Mouse (Mus musculus) midbrain, embryonic 10.5 days (tissue): ENCODE results near the gene Rassf6. TPM values are rescaled to one million over a fixed set of nuclear protein-coding genes. Genes with fewer than 3 reads are reported as not detected.
"Not testable (repeated sequence)": the region's sequence is repeated elsewhere in the genome, so short reads cannot be mapped to it uniquely, and the experiment has no call there.

Source experiments
- DNase-seq: peaks from one replicate; pipeline ENCODE4 v3.0.0-alpha.2; 2017; ENCODE audit warnings: low spot score
- H3K27ac ChIP-seq: fragments of 300-500 bp; sonication (generic); replicated peaks from 2 replicates; pipeline ENCODE4 v1.5.1; 2016; ENCODE audit warnings: mild to moderate bottlenecking
- H3K27me3 ChIP-seq: fragments of 300-500 bp; sonication (generic); 2 replicates; pipeline ENCODE4 v1.6.1; 2016; ENCODE audit warnings: low read depth, mild to moderate bottlenecking; ENCODE audit not compliant: poor library complexity, severe bottlenecking
- H3K36me3 ChIP-seq: fragments of 300-500 bp; sonication (generic); 2 replicates; pipeline ENCODE4 v1.6.1; 2016; ENCODE audit warnings: mild to moderate bottlenecking, moderate library complexity
- H3K4me1 ChIP-seq: fragments of 300-500 bp; sonication (generic); 2 replicates; pipeline ENCODE4 v1.6.1; 2016
- H3K4me3 ChIP-seq: fragments of 300-500 bp; sonication (generic); 2 replicates; pipeline ENCODE4 v1.5.1; 2016; ENCODE audit warnings: mild to moderate bottlenecking, moderate library complexity
- H3K9me3 ChIP-seq: fragments of 300-500 bp; sonication (generic); replicated peaks from 2 replicates; pipeline ENCODE4 v1.6.1; 2016; ENCODE audit warnings: mild to moderate bottlenecking
- WGBS: fragments of 180-500 bp; shearing (Covaris S2); methylation state at CpG from one replicate; pipeline ENCODE4 v1.1.7; 2016; 5-methylcytosine and 5-hydroxymethylcytosine counted together
- polyA plus RNA-seq: library from polyadenylated mRNA; unstranded; fragments of >200 nt; fragmentation: Nextera tagmentation; extraction: Ambion mirVana; gene quantifications from 2 replicates; pipeline ENCODE4 v1.2.1, GENCODE M21; 2016

The Rassf6 gene
- polyA plus RNA-seq, 1 experiment from 2014 or later: not detected

DNA sequence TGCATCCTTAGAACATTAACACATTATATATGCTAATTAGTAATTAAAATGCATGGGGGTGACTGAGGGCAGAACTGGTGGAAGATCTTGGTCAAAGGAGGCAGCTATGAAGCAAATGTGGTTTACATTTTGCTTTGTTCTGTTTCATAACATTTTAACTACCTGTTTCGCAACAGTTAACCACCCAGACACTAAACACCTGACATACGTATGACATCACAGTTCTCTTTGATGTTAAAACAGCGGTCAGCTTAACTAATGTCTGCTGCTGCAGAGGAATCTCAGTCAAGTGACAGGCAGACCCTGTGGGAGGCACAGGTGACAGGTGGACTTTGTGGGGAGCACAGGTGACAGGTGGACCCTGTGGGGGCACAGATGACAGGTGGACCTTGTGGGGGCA lies 22.6 kb downstream of the Rassf6 start:
- Histone ChIP-seq H3K9me3 (no peaks in the 10 kb centered on the region), H3K4me3 (no peak overlapping the region), H3K27me3 (no peaks in the 10 kb centered on the region), H3K27ac (no peak overlapping the region), H3K4me1 (no peaks in the 10 kb centered on the region), H3K36me3 (no peaks in the 10 kb centered on the region)
- WGBS: 93% methylated on average over 3 of the region's 3 CpGs
- DNase-seq: no peak

DNA sequence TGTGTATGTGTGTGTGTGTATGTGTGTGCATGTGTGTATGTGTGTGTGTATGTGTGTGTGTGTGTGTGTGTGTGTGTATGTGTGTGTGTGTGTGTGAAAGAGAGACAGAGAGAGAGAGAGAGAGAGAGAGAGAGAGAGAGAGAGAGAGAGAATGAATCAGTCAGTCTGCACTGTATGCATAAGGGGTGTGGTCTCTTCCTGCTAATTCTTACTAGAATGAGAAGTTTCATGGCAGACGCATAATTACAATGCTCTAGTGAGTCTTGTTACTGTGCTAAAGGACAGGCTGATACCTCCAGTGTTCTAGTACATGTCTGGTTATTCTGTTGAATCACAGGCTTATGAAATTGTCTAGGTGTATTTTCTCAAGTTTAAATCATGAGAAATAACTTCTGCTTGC lies 27.7 kb downstream of the Rassf6 start:
- not testable (repeated sequence) for H3K4me3 ChIP-seq, H3K36me3 ChIP-seq, H3K27me3 ChIP-seq, DNase-seq, H3K27ac ChIP-seq, H3K9me3 ChIP-seq, H3K4me1 ChIP-seq
- WGBS: 96% methylated on average over 1 of the region's 1 CpGs

DNA sequence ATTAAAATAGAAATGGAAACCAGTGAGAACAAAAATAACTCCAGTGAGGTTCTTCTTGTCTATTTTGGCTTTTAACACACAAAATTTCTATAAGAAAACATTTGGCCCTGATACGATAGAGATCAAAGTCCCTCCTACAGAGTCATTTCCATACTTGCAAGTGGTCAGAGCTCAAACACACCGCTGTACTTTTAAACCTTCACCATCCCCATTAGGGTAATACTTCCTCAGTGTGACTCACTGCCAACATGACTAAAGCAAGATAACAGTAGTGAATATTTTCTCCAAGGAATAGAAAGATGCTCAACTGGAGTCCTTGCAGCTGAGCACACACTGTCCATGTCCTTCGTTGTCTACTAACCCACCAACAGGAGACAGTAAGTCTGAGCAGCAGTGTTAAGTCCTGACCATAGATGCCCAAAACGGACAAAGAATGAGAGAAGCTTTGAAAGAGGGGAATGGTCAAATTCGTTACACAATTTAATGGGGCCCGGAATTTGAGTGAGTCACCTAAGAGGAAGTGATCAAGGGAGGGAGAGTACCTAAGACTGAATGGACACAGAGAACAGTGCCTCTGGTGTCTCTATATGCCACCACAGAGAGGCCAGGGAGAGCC lies 28.4 kb downstream of the Rassf6 start:
- 85% methylated on average over 6 of the region's 6 CpGs for WGBS
- H3K27me3 ChIP-seq: no peaks in the 10 kb centered on the region
- no peaks in the 10 kb centered on the region for H3K36me3 ChIP-seq
- no peak overlapping the region for H3K4me3 ChIP-seq
- no peak overlapping the region for H3K27ac ChIP-seq
- no peaks in the 10 kb centered on the region for H3K4me1 ChIP-seq
- H3K9me3 ChIP-seq: no peaks in the 10 kb centered on the region
- DNase-seq: no peak

DNA sequence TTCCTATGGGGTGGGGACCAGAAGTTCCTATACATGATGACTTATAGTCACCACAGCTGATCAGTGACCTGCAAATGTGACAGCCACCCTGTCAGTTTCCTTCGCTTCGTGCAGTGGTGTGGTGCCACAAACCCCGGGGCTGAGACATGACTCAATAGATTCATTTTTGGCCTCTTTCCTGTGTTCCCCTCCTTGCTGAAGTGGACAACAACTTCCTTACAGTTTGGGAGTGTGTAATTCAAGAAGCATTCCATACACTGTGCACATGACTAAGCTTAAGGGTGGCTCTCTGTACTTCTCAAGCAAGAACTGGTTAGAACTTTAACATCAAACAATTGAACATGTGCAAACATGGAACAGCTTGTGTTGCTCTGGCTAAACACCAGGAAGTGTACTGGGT lies 29.1 kb downstream of the Rassf6 start:
- no peak for DNase-seq
- WGBS: 90% methylated on average over 3 of the region's 3 CpGs
- no peak overlapping the region for H3K4me3 ChIP-seq
- H3K27ac ChIP-seq: no peak overlapping the region
- no peaks in the 10 kb centered on the region for H3K9me3 ChIP-seq
- no peaks in the 10 kb centered on the region for H3K36me3 ChIP-seq
- no peaks in the 10 kb centered on the region for H3K4me1 ChIP-seq
- H3K27me3 ChIP-seq: no peaks in the 10 kb centered on the region

DNA sequence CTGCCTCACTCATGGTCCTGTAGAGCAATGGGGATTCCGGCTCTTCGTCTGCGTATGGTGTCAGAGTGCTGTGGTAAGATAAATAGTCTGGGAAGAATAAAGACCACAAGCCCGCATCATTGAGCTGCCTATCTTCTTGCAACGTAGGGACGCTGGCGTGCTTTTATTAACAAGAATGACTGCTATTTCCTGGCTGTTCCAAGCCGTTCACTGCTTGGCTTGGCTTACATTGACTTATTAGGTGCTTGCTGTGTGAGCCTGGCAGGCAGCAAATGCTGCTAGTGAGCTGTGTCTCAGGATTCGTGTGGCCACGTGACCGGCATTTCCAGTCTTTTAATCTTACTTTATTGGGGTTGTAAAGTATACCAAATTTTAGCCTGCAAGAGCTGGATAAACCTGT lies 31.6 kb downstream of the Rassf6 start:
- Histone ChIP-seq H3K27me3 (no peaks in the 10 kb centered on the region), H3K36me3 (no peaks in the 10 kb centered on the region), H3K4me3 (no peak overlapping the region), H3K27ac (no peak overlapping the region), H3K9me3 (no peaks in the 10 kb centered on the region), H3K4me1 (no peaks in the 10 kb centered on the region)
- 79% methylated on average over 11 of the region's 11 CpGs for WGBS
- DNase-seq: no peak

DNA sequence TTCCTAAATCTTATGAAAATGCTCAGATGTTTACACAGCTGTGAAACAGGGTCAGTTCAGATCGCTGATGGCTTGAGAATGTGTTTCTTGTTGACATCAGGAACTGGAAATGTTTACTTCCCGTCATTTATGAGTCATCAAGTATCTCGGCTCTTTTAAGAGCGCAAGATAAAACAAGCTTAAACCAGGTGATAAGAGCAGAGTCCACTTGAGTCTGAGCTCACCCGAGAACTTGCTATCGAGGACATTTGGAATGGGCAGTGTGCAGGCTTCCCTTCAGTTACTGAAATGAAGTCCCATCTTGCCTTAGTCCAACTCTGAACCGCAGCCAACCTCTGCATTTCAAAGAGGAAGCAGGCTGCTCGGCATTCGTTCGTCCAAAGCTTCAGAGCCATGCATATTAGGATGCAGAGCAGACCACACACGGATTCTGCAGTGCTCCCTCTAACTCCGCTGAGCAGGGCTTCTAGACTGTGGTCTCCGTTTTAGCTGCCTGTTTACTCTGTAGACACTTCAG lies 37.0 kb downstream of the Rassf6 start:
- Histone ChIP-seq H3K4me1 (no peaks in the 10 kb centered on the region), H3K27me3 (no peaks in the 10 kb centered on the region), H3K27ac (no peak overlapping the region), H3K9me3 (no peaks in the 10 kb centered on the region), H3K4me3 (no peak overlapping the region), H3K36me3 (no peaks in the 10 kb centered on the region)
- no peak for DNase-seq
- WGBS: 79% methylated on average over 13 of the region's 13 CpGs

DNA sequence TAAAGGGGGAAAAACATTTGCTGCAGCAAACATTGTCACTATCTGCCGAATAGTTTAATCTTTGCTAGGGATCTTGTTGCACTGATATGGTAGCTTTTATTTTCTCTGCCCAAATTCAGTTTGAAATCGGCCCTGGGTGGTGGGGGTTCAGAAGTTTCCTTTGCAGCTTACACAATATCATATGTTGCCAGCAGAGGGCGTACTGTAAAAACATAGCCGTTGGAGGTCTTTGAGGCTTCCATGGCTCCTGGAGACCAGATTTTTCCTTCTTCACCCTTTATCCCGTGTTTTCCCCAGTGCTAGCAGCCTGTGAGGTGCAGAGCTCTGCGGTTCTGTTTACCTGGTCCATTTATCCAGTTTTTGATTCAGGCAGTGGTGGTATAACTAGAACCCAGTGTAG lies 39.0 kb downstream of the Rassf6 start:
- peak; percentile 51 for DNase-seq
- 25% methylated on average over 6 of the region's 6 CpGs for WGBS
- H3K4me1 ChIP-seq: no peaks in the 10 kb centered on the region
- no peaks in the 10 kb centered on the region for H3K36me3 ChIP-seq
- no peak overlapping the region for H3K27ac ChIP-seq
- no peaks in the 10 kb centered on the region for H3K9me3 ChIP-seq
- no peak overlapping the region for H3K4me3 ChIP-seq
- no peaks in the 10 kb centered on the region for H3K27me3 ChIP-seq

DNA sequence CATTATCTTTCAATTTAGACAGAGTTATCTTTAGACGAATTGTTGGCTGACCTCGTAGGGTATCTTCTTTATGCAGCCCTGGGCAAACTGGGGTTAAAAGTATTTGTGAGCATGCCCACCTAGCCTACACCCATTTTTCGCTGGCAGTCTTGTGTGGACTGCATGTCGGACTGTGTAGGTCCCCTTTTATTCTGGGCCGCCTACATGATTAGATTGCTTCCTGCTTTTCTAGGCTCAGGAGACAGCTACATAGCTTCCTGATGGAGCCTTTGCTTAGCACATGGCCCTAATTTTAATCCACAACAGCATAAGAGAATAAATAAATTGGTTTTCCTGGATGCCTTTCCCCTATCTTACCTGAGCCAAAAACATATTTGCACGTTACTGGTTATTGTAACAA lies 44.3 kb downstream of the Rassf6 start:
- Histone ChIP-seq H3K27ac (no peak overlapping the region), H3K4me3 (no peak overlapping the region), H3K36me3 (no peaks in the 10 kb centered on the region), H3K9me3 (no peaks in the 10 kb centered on the region), H3K4me1 (no peaks in the 10 kb centered on the region), H3K27me3 (no peaks in the 10 kb centered on the region)
- WGBS: 92% methylated on average over 6 of the region's 6 CpGs
- no peak for DNase-seq

DNA sequence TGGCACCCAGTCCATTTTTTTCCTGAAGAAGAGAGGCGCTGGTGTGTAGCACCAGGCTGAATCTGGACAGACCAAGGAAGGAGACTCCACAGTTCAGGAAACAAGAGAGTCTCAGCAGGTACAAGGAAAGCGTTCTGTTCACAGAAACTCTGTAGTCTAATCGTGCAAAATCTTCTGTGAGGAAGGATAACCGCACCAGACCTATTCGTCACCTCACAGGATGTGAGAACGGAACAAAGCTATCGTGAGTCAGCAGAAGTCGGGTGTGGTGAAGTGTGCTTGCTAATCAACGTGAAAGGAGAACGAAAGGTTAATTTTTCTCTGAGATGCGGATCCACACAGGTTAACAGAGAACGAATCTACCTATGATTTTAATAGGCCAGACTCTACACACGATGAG lies 45.5 kb downstream of the Rassf6 start:
- Histone ChIP-seq H3K36me3 (no peaks in the 10 kb centered on the region), H3K27ac (no peak overlapping the region), H3K27me3 (no peaks in the 10 kb centered on the region), H3K4me1 (no peaks in the 10 kb centered on the region), H3K9me3 (no peaks in the 10 kb centered on the region), H3K4me3 (no peak overlapping the region)
- no peak for DNase-seq
- WGBS: 92% methylated on average over 13 of the region's 13 CpGs

DNA sequence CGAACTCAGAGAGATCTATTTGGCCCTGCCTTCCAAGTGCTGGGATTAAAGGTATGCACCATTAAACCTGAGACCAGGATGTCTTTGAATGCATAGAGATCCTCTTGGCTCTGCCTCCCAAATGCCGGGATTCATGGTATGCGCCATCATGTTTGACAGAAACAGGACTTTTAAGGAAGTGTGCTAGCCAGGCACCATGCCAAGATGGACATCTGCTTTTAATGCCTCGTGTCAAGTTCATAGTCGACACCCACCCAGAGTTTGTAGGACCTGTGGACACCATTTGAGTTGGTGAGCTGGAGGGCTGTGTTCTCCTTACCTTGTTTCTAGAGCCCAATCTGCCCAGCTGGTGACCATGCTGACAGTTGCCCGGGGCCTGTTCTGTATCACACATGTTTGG lies 48.5 kb downstream of the Rassf6 start:
- no peaks in the 10 kb centered on the region for H3K9me3 ChIP-seq
- WGBS: 93% methylated on average over 6 of the region's 6 CpGs
- H3K27me3 ChIP-seq: peaks cover 5% of the 10 kb centered on the region
- no peak overlapping the region for H3K4me3 ChIP-seq
- DNase-seq: no peak
- no peak overlapping the region for H3K27ac ChIP-seq
- H3K36me3 ChIP-seq: no peaks in the 10 kb centered on the region
- no peaks in the 10 kb centered on the region; the same call in 1 of the 2 replicates for H3K4me1 ChIP-seq

DNA sequence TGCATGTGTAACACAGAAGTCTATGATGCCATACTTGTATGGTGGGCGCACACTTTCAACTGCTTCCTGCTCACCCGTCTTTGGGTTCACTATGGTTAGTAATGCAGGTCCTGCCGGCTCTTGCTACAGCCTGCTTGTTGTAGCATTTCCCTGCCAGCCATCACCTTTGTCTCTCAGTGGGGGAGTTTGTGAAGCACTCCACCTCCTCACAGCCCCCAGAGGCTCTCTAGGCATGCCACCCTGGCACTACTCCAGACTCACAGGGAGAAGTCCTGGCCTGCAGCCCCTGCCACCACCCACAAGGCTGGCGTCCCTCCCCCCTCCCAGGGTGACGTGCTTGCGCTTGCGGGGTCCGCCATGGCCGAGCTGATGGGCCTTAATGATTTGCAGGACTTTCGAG lies 49.8 kb downstream of the Rassf6 start:
- H3K4me1 ChIP-seq: no peaks in the 10 kb centered on the region; the same call in 1 of the 2 replicates
- no peak for DNase-seq
- WGBS: 90% methylated on average over 10 of the region's 10 CpGs

DNA sequence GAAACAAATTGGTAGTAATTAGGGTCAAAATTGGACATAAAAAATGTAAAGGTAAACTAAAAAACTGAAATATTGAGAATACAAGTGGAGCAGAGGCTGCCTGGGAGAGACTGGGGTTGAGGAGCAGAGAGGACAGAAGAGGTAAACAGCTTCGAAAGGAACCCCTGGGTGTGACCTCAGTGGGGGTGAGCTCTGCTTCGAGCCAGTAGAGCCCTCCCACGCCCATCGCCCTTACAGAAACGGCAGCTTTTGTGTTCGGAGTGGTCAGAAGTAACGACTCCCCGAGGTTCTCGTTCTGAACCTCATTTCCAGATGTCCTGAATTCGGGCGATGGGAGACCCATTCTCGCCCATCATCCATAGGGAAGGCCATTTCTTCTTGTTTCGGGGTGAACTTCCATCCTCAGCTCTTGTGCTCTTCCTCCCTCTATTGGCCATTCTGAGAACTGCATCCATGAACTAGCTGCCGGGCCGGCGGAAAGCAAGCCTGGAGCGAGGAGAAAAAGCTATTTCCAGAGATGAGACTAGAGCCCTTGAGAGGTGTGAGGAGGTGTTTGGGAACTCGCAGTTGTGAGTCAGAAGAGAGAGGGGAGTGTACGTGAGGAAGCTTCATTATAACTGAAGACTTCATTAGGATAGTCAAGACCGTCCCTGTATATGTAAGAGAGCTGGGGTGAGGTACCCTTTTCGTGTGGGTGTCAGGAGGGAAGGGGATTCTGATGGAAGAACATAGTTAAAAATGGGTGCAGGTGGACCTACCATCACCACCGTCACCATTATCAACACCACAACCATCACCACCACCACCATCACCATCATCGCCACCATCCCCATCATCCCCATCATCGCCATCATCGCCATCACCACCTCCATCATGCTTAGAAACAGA lies 51.5 kb downstream of the Rassf6 start:
- no peaks in the 10 kb centered on the region for H3K36me3 ChIP-seq
- WGBS: 24% methylated on average over 25 of the region's 25 CpGs
- peaks cover 5% of the 10 kb centered on the region for H3K27me3 ChIP-seq
- peak; percentile 72 for DNase-seq
- H3K27ac ChIP-seq: 0 out of 2 replicates have a peak overlapping the region, but pooled peaks have one; percentile 52
- H3K4me3 ChIP-seq: peak overlapping the region; percentile 53
- no peaks in the 10 kb centered on the region for H3K9me3 ChIP-seq
- no peaks in the 10 kb centered on the region; the same call in 1 of the 2 replicates for H3K4me1 ChIP-seq

More for the DNA sequence above, 49.8 kb downstream of the Rassf6 start:
- no peak overlapping the region for H3K4me3 ChIP-seq
- H3K9me3 ChIP-seq: no peaks in the 10 kb centered on the region
- no peak overlapping the region for H3K27ac ChIP-seq
- no peaks in the 10 kb centered on the region for H3K36me3 ChIP-seq
- H3K27me3 ChIP-seq: peaks cover 5% of the 10 kb centered on the region

DNA sequence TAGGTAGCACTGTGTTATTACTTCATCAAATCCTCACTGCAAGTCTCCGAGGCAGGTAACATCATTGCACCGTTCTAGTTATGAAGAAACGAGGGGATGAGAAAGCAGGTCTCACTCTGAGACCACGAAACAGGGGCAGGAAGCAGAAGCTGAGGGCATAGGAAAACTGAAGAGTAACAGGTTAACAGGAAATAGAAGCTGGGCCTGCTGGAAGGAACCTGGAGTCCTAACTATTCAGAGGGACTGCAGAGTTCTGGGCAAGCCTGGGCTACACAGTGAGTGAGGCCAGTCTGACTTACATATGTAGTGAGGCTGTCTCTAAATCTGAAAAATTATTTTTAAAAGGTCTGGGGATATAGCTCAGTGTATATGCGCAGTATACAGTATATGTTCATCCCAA lies 52.4 kb downstream of the Rassf6 start:
- Histone ChIP-seq H3K9me3 (no peaks in the 10 kb centered on the region), H3K27ac (no peak overlapping the region), H3K4me1 (no peaks in the 10 kb centered on the region; the same call in 1 of the 2 replicates), H3K36me3 (no peaks in the 10 kb centered on the region), H3K4me3 (no peak overlapping the region), H3K27me3 (peaks cover 5% of the 10 kb centered on the region)
- no peak for DNase-seq
- 86% methylated on average over 5 of the region's 5 CpGs for WGBS
